Mouse (Mus musculus) intestine, embryonic 15.5 days (tissue): ENCODE results near the gene Mga. TPM values are rescaled to one million over a fixed set of nuclear protein-coding genes. Genes with fewer than 3 reads are reported as not detected.

ENCODE experiments used
- ATAC-seq: fragments of 200-750 bp; cut with Nextera tagmentation; 2 replicates; pipeline ENCODE4 v1.8.0; 2017; ENCODE audit warnings: moderate TSS enrichment, moderate library complexity
- H3K27ac ChIP-seq: fragments of 300-500 bp; sonication (generic); 2 replicates; pipeline ENCODE4 v1.5.1; 2015; ENCODE audit warnings: mild to moderate bottlenecking, inconsistent platforms
- H3K27me3 ChIP-seq: fragments of 300-500 bp; sonication (generic); replicated peaks from 2 replicates; pipeline ENCODE4 v1.6.1; 2015; ENCODE audit warnings: inconsistent platforms
- H3K36me3 ChIP-seq: fragments of 300-500 bp; sonication (generic); 2 replicates; pipeline ENCODE4 v1.6.1; 2015; ENCODE audit warnings: inconsistent platforms
- H3K4me1 ChIP-seq: fragments of 300-500 bp; sonication (generic); replicated peaks from 2 replicates; pipeline ENCODE4 v1.6.1; 2015; ENCODE audit warnings: inconsistent platforms
- H3K4me2 ChIP-seq: fragments of 300-500 bp; sonication (generic); replicated peaks from 2 replicates; pipeline ENCODE4 v1.6.1; 2015; ENCODE audit warnings: mild to moderate bottlenecking, inconsistent platforms
- H3K4me3 ChIP-seq: fragments of 300-500 bp; sonication (generic); replicated peaks from 2 replicates; pipeline ENCODE4 v1.5.1; 2015; ENCODE audit warnings: inconsistent platforms
- H3K9ac ChIP-seq: fragments of 300-500 bp; sonication (generic); 2 replicates; pipeline ENCODE4 v1.6.1; 2015; ENCODE audit warnings: inconsistent platforms
- H3K9me3 ChIP-seq: fragments of 300-500 bp; sonication (generic); 2 replicates; pipeline ENCODE4 v1.6.1; 2016; ENCODE audit warnings: inconsistent platforms
- WGBS: fragments of 180-500 bp; shearing (Covaris S2); methylation state at CpG from one replicate; pipeline ENCODE4 v1.1.7; 2015; 5-methylcytosine and 5-hydroxymethylcytosine counted together
- polyA plus RNA-seq: library from polyadenylated mRNA; unstranded; fragments of >200 nt; fragmentation: Nextera tagmentation; extraction: Ambion mirVana; gene quantifications from 2 replicates; pipeline ENCODE4 v1.2.1, GENCODE M21; 2015

Gene Mga
- 20.3 and 23.7 TPM in 2 replicates for polyA plus RNA-seq

- H3K27me3 ChIP-seq: no peaks in the 10 kb centered on the region
- peak within 1 kb of the TSS; percentile 55 for H3K4me3 ChIP-seq
- 0 out of 2 replicates have a peak, but pooled peaks cover 6% of the 10 kb centered on the region for H3K4me1 ChIP-seq
- peak; percentile 97 for ATAC-seq
- H3K4me2 ChIP-seq: peak within 1 kb of the TSS; percentile 86
- under 1% methylated on average over 58 of the region's 58 CpGs for WGBS
- H3K27ac ChIP-seq: peak within 1 kb of the TSS; percentile 94
- H3K36me3 ChIP-seq: no peaks in the 10 kb centered on the region
- H3K9me3 ChIP-seq: no peaks in the 10 kb centered on the region
- H3K9ac ChIP-seq: peak within 1 kb of the TSS; percentile 58
These were observed at the start of gene Mga for GRCm38 (mm10) chr2:119897090-119897732. Gene Mga, plus strand, starts transcription at chr2:119897228.

- WGBS: 87% methylated on average over 4 of the region's 4 CpGs
- Histone ChIP-seq H3K9me3 (no peaks in the 10 kb centered on the region), H3K36me3 (no peaks in the 10 kb centered on the region), H3K4me1 (no peaks in the 10 kb centered on the region), H3K27ac (no peak overlapping the region), H3K4me3 (no peak overlapping the region), H3K4me2 (no peak overlapping the region), H3K9ac (no peak overlapping the region), H3K27me3 (no peaks in the 10 kb centered on the region)
- no peak for ATAC-seq
These were observed 43.2 kb upstream of the Mga start for GRCm38 (mm10) chr2:119853811-119854210.

- Histone ChIP-seq H3K27me3 (no peaks in the 10 kb centered on the region), H3K9ac (no peak overlapping the region), H3K27ac (no peak overlapping the region), H3K9me3 (no peaks in the 10 kb centered on the region), H3K4me3 (no peak overlapping the region), H3K36me3 (no peaks in the 10 kb centered on the region), H3K4me2 (no peak overlapping the region), H3K4me1 (no peaks in the 10 kb centered on the region)
- WGBS: 64% methylated on average over 6 of the region's 6 CpGs
- ATAC-seq: no peak
These were observed 41.6 kb upstream of the Mga start for GRCm38 (mm10) chr2:119855310-119855850.

GRCm38 (mm10) chr2:119857341-119857740 is 39.7 kb upstream of the Mga start:
- Histone ChIP-seq H3K36me3 (no peaks in the 10 kb centered on the region), H3K27ac (no peak overlapping the region), H3K4me2 (no peak overlapping the region), H3K27me3 (no peaks in the 10 kb centered on the region), H3K9me3 (no peaks in the 10 kb centered on the region), H3K4me3 (no peak overlapping the region), H3K4me1 (no peaks in the 10 kb centered on the region), H3K9ac (no peak overlapping the region)
- WGBS: 88% methylated on average over 2 of the region's 2 CpGs
- no peak for ATAC-seq

GRCm38 (mm10) chr2:119864484-119864883 is 32.5 kb upstream of the Mga start:
- Histone ChIP-seq H3K9ac (no peak overlapping the region), H3K36me3 (no peaks in the 10 kb centered on the region), H3K4me1 (no peaks in the 10 kb centered on the region), H3K27me3 (no peaks in the 10 kb centered on the region), H3K9me3 (no peaks in the 10 kb centered on the region), H3K4me3 (no peak overlapping the region), H3K27ac (no peak overlapping the region), H3K4me2 (no peak overlapping the region)
- 69% methylated on average over 4 of the region's 4 CpGs for WGBS
- no peak for ATAC-seq

- Histone ChIP-seq H3K36me3 (no peaks in the 10 kb centered on the region), H3K4me1 (0 out of 2 replicates have a peak, but pooled peaks cover 7% of the 10 kb centered on the region), H3K9me3 (no peaks in the 10 kb centered on the region), H3K9ac (peak overlapping the region; percentile 57), H3K27me3 (no peaks in the 10 kb centered on the region), H3K4me2 (peak overlapping the region; percentile 99), H3K4me3 (peak overlapping the region; percentile 57), H3K27ac (peak overlapping the region; percentile 45)
- peak; percentile 88 for ATAC-seq
- WGBS: under 1% methylated on average over 73 of the region's 73 CpGs
These were observed 24.5 kb upstream of the Mga start for GRCm38 (mm10) chr2:119872371-119873104.

GRCm38 (mm10) chr2:119873105-119873464 is 23.9 kb upstream of the Mga start:
- peak overlapping the region; percentile 99 for H3K4me2 ChIP-seq
- under 1% methylated on average over 39 of the region's 39 CpGs for WGBS
- ATAC-seq: peak; percentile 91
- H3K4me3 ChIP-seq: peak overlapping the region; percentile 57
- no peaks in the 10 kb centered on the region for H3K27me3 ChIP-seq
- H3K9me3 ChIP-seq: no peaks in the 10 kb centered on the region
- peak overlapping the region; percentile 57 for H3K9ac ChIP-seq
- 0 out of 2 replicates have a peak, but pooled peaks cover 7% of the 10 kb centered on the region for H3K4me1 ChIP-seq
- H3K36me3 ChIP-seq: no peaks in the 10 kb centered on the region
- peak overlapping the region; percentile 45 for H3K27ac ChIP-seq

GRCm38 (mm10) chr2:119875981-119876380 is 21.0 kb upstream of the Mga start:
- no peak for ATAC-seq
- Histone ChIP-seq H3K36me3 (no peaks in the 10 kb centered on the region), H3K4me3 (no peak overlapping the region), H3K9ac (no peak overlapping the region), H3K4me2 (no peak overlapping the region), H3K27me3 (no peaks in the 10 kb centered on the region), H3K9me3 (no peaks in the 10 kb centered on the region), H3K4me1 (0 out of 2 replicates have a peak, but pooled peaks cover 7% of the 10 kb centered on the region), H3K27ac (no peak overlapping the region)

GRCm38 (mm10) chr2:119887201-119887600 is 9.8 kb upstream of the Mga start:
- WGBS: 89% methylated on average over 3 of the region's 3 CpGs
- Histone ChIP-seq H3K4me3 (no peak overlapping the region), H3K36me3 (no peaks in the 10 kb centered on the region), H3K27ac (no peak overlapping the region), H3K9ac (no peak overlapping the region), H3K4me2 (no peak overlapping the region), H3K27me3 (no peaks in the 10 kb centered on the region), H3K9me3 (no peaks in the 10 kb centered on the region), H3K4me1 (no peaks in the 10 kb centered on the region)
- ATAC-seq: no peak

GRCm38 (mm10) chr2:119896553-119897089 is 407 bp upstream of the Mga start:
- no peak overlapping the region for H3K9ac ChIP-seq
- H3K4me1 ChIP-seq: 0 out of 2 replicates have a peak, but pooled peaks cover 6% of the 10 kb centered on the region
- H3K9me3 ChIP-seq: no peaks in the 10 kb centered on the region
- ATAC-seq: peak; percentile 79
- H3K36me3 ChIP-seq: no peaks in the 10 kb centered on the region
- H3K4me3 ChIP-seq: peak overlapping the region; percentile 55
- H3K4me2 ChIP-seq: peak overlapping the region; percentile 86
- 14% methylated on average over 19 of the region's 19 CpGs for whole genome bisulfite sequencing
- peak overlapping the region; percentile 94 for H3K27ac ChIP-seq
- no peaks in the 10 kb centered on the region for H3K27me3 ChIP-seq

GRCm38 (mm10) chr2:119898141-119898594 is 1.1 kb downstream of the Mga start:
- Histone ChIP-seq H3K4me1 (0 out of 2 replicates have a peak, but pooled peaks cover 6% of the 10 kb centered on the region), H3K27me3 (no peaks in the 10 kb centered on the region), H3K9ac (peak overlapping the region; percentile 58), H3K27ac (peak overlapping the region; percentile 94), H3K4me3 (peak overlapping the region; percentile 55), H3K36me3 (no peaks in the 10 kb centered on the region; the same call in 1 of the 2 replicates), H3K4me2 (peak overlapping the region; percentile 86), H3K9me3 (no peaks in the 10 kb centered on the region)
- ATAC-seq: peak; percentile 82
- whole genome bisulfite sequencing: 6% methylated on average over 19 of the region's 19 CpGs

GRCm38 (mm10) chr2:119916007-119916406 is 19.0 kb downstream of the Mga start:
- Histone ChIP-seq H3K4me1 (no peaks in the 10 kb centered on the region), H3K4me3 (no peak overlapping the region), H3K27ac (no peak overlapping the region), H3K9me3 (no peaks in the 10 kb centered on the region), H3K9ac (no peak overlapping the region), H3K27me3 (no peaks in the 10 kb centered on the region), H3K4me2 (no peak overlapping the region), H3K36me3 (peaks cover 5% of the 10 kb centered on the region; the same call in 1 of the 2 replicates)
- no peak for ATAC-seq
